Mouse (Mus musculus) heart, embryonic 13.5 days (tissue): ENCODE measurements at regions not wholly inside any gene's neighbourhood (a gene's known extent, or its start where the extent isn't known, plus 50 kb on each side); places are given as distances from the start of the nearest gene placed in this dataset.

Experiments
- ATAC-seq: fragments of 200-750 bp; cut with Nextera tagmentation; 2 replicates; pipeline ENCODE4 v1.8.0; 2017; ENCODE audit warnings: moderate TSS enrichment; ENCODE audit not compliant: insufficient number of reproducible peaks, low FRiP score, low TSS enrichment; ENCODE audit errors: extremely low read depth
- H3K27ac ChIP-seq: fragments of 300-500 bp; sonication (generic); replicated peaks from 2 replicates; pipeline ENCODE4 v1.5.1; 2015; ENCODE audit warnings: moderate library complexity, mild to moderate bottlenecking, inconsistent platforms
- H3K27me3 ChIP-seq: fragments of 300-500 bp; sonication (generic); replicated peaks from 2 replicates; pipeline ENCODE4 v1.6.1; 2015; ENCODE audit warnings: mild to moderate bottlenecking, inconsistent platforms
- H3K36me3 ChIP-seq: fragments of 300-500 bp; sonication (generic); 2 replicates; pipeline ENCODE4 v1.6.1; 2015; ENCODE audit warnings: mild to moderate bottlenecking, inconsistent platforms
- H3K4me1 ChIP-seq: fragments of 300-500 bp; sonication (generic); 2 replicates; pipeline ENCODE4 v1.6.1; 2015; ENCODE audit warnings: inconsistent platforms
- H3K4me2 ChIP-seq: fragments of 300-500 bp; sonication (generic); 2 replicates; pipeline ENCODE4 v1.6.1; 2015; ENCODE audit warnings: inconsistent platforms, mild to moderate bottlenecking, moderate library complexity
- H3K4me3 ChIP-seq: fragments of 300-500 bp; sonication (generic); 2 replicates; pipeline ENCODE4 v1.5.1; 2015; ENCODE audit warnings: moderate library complexity, mild to moderate bottlenecking, inconsistent platforms
- H3K9ac ChIP-seq: fragments of 300-500 bp; sonication (generic); 2 replicates; pipeline ENCODE4 v1.6.1; 2015; ENCODE audit warnings: inconsistent platforms, mild to moderate bottlenecking, moderate library complexity
- H3K9me3 ChIP-seq: fragments of 300-500 bp; sonication (generic); 2 replicates; pipeline ENCODE4 v1.6.1; 2016; ENCODE audit warnings: inconsistent platforms
- WGBS: fragments of 180-500 bp; shearing (Covaris S2); methylation state at CpG from one replicate; pipeline ENCODE4 v1.1.7; 2015; ENCODE audit warnings: mixed read lengths; 5-methylcytosine and 5-hydroxymethylcytosine counted together

- Histone ChIP-seq H3K4me2 (no peak overlapping the region), H3K4me1 (no peaks in the 10 kb centered on the region), H3K9ac (no peak overlapping the region), H3K9me3 (no peaks in the 10 kb centered on the region), H3K4me3 (no peak overlapping the region), H3K36me3 (no peaks in the 10 kb centered on the region), H3K27ac (no peak overlapping the region), H3K27me3 (peaks cover 12% of the 10 kb centered on the region)
- WGBS = 64% methylated on average over 3 of the region's 3 CpGs
- no peak for ATAC-seq
Observed at GRCm38 (mm10) chr6:31707256-31707655, 143.5 kb upstream of the Podxl start.

GRCm38 (mm10) chr6:31704191-31704590 lies 140.4 kb upstream of the Podxl start:
- H3K4me1 ChIP-seq = no peaks in the 10 kb centered on the region
- no peaks in the 10 kb centered on the region for H3K9me3 ChIP-seq
- H3K9ac ChIP-seq = no peak overlapping the region
- no peaks in the 10 kb centered on the region for H3K36me3 ChIP-seq
- peaks cover 24% of the 10 kb centered on the region for H3K27me3 ChIP-seq
- no peak overlapping the region for H3K4me2 ChIP-seq
- no peak overlapping the region for H3K4me3 ChIP-seq
- ATAC-seq = no peak
- 70% methylated on average over 6 of the region's 6 CpGs for WGBS
- no peak overlapping the region for H3K27ac ChIP-seq

- ATAC-seq = no peak
- Histone ChIP-seq H3K36me3 (no peaks in the 10 kb centered on the region), H3K9me3 (no peaks in the 10 kb centered on the region), H3K27me3 (peaks cover 24% of the 10 kb centered on the region), H3K9ac (no peak overlapping the region), H3K4me3 (no peak overlapping the region), H3K27ac (no peak overlapping the region), H3K4me2 (no peak overlapping the region), H3K4me1 (no peaks in the 10 kb centered on the region)
- 33% methylated on average over 7 of the region's 7 CpGs for WGBS
Observed at GRCm38 (mm10) chr6:31702931-31703330, 139.2 kb upstream of the Podxl start.

- Histone ChIP-seq H3K4me3 (no peak overlapping the region), H3K9me3 (no peaks in the 10 kb centered on the region), H3K27me3 (no peaks in the 10 kb centered on the region), H3K9ac (no peak overlapping the region), H3K36me3 (no peaks in the 10 kb centered on the region), H3K27ac (no peak overlapping the region), H3K4me1 (no peaks in the 10 kb centered on the region), H3K4me2 (no peak overlapping the region)
- no peak for ATAC-seq
- 51% methylated on average over 3 of the region's 3 CpGs for WGBS
Observed at GRCm38 (mm10) chr6:31695885-31696284, 132.1 kb upstream of the Podxl start.

- no peak overlapping the region for H3K9ac ChIP-seq
- 56% methylated on average over 1 of the region's 1 CpGs for WGBS
- H3K36me3 ChIP-seq = no peaks in the 10 kb centered on the region
- H3K4me1 ChIP-seq = no peaks in the 10 kb centered on the region
- H3K9me3 ChIP-seq = no peaks in the 10 kb centered on the region
- no peak for ATAC-seq
- H3K4me3 ChIP-seq = no peak overlapping the region
- H3K4me2 ChIP-seq = no peak overlapping the region
- no peak overlapping the region for H3K27ac ChIP-seq
- H3K27me3 ChIP-seq = no peaks in the 10 kb centered on the region
Observed at GRCm38 (mm10) chr6:31693047-31693446, 129.3 kb upstream of the Podxl start.

GRCm38 (mm10) chr6:31692024-31692423 lies 128.2 kb upstream of the Podxl start:
- Histone ChIP-seq H3K27me3 (no peaks in the 10 kb centered on the region), H3K27ac (no peak overlapping the region), H3K4me1 (no peaks in the 10 kb centered on the region), H3K4me2 (no peak overlapping the region), H3K9ac (no peak overlapping the region), H3K9me3 (no peaks in the 10 kb centered on the region), H3K4me3 (no peak overlapping the region), H3K36me3 (no peaks in the 10 kb centered on the region)
- WGBS = 61% methylated on average over 6 of the region's 6 CpGs
- ATAC-seq = no peak

GRCm38 (mm10) chr6:31680101-31680500 lies 116.3 kb upstream of the Podxl start:
- H3K27me3 ChIP-seq = no peaks in the 10 kb centered on the region
- WGBS = 47% methylated on average over 2 of the region's 2 CpGs
- H3K4me2 ChIP-seq = no peak overlapping the region
- no peak overlapping the region for H3K9ac ChIP-seq
- ATAC-seq = no peak
- H3K9me3 ChIP-seq = no peaks in the 10 kb centered on the region
- no peak overlapping the region for H3K4me3 ChIP-seq
- H3K4me1 ChIP-seq = no peaks in the 10 kb centered on the region
- H3K27ac ChIP-seq = no peak overlapping the region
- no peaks in the 10 kb centered on the region for H3K36me3 ChIP-seq

GRCm38 (mm10) chr6:31665671-31666486 lies 102.1 kb upstream of the Podxl start:
- no peak for ATAC-seq
- H3K36me3 ChIP-seq = no peaks in the 10 kb centered on the region
- peaks cover 4% of the 10 kb centered on the region; the same call in 1 of the 2 replicates for H3K9me3 ChIP-seq
- H3K4me1 ChIP-seq = no peaks in the 10 kb centered on the region
- peaks cover 22% of the 10 kb centered on the region for H3K27me3 ChIP-seq
- H3K4me2 ChIP-seq = peak overlapping the region; percentile 12; the same call in 1 of the 2 replicates
- no peak overlapping the region for H3K4me3 ChIP-seq
- H3K27ac ChIP-seq = no peak overlapping the region
- 43% methylated on average over 17 of the region's 17 CpGs for WGBS
- H3K9ac ChIP-seq = no peak overlapping the region

- no peak for ATAC-seq
- no peaks in the 10 kb centered on the region for H3K4me1 ChIP-seq
- H3K4me3 ChIP-seq = no peak overlapping the region
- H3K27ac ChIP-seq = no peak overlapping the region
- H3K4me2 ChIP-seq = no peak overlapping the region
- peaks cover 4% of the 10 kb centered on the region; the same call in 1 of the 2 replicates for H3K9me3 ChIP-seq
- 23% methylated on average over 7 of the region's 7 CpGs for whole genome bisulfite sequencing
- H3K9ac ChIP-seq = no peak overlapping the region
- peaks cover 26% of the 10 kb centered on the region for H3K27me3 ChIP-seq
- no peaks in the 10 kb centered on the region for H3K36me3 ChIP-seq
Observed at GRCm38 (mm10) chr6:31664495-31664894, 100.7 kb upstream of the Podxl start.

- no peaks in the 10 kb centered on the region for H3K9me3 ChIP-seq
- no peaks in the 10 kb centered on the region for H3K36me3 ChIP-seq
- peak overlapping the region; percentile 43 for H3K4me2 ChIP-seq
- no peak overlapping the region for H3K9ac ChIP-seq
- H3K4me3 ChIP-seq = no peak overlapping the region
- ATAC-seq = no peak
- no peaks in the 10 kb centered on the region for H3K4me1 ChIP-seq
- 9% methylated on average over 8 of the region's 8 CpGs for WGBS
- no peak overlapping the region for H3K27ac ChIP-seq
- H3K27me3 ChIP-seq = peaks cover 26% of the 10 kb centered on the region
Observed at GRCm38 (mm10) chr6:31660778-31661177, 97.0 kb upstream of the Podxl start.

GRCm38 (mm10) chr6:31659901-31660300 lies 96.1 kb upstream of the Podxl start:
- H3K27me3 ChIP-seq = peaks cover 23% of the 10 kb centered on the region
- no peak for ATAC-seq
- no peaks in the 10 kb centered on the region for H3K36me3 ChIP-seq
- H3K9ac ChIP-seq = no peak overlapping the region
- no peaks in the 10 kb centered on the region for H3K9me3 ChIP-seq
- no peaks in the 10 kb centered on the region for H3K4me1 ChIP-seq
- peak overlapping the region; percentile 43; the same call in 1 of the 2 replicates for H3K4me2 ChIP-seq
- no peak overlapping the region for H3K27ac ChIP-seq
- WGBS = 55% methylated on average over 4 of the region's 4 CpGs
- no peak overlapping the region for H3K4me3 ChIP-seq
